Mouse (Mus musculus) forebrain, embryonic 11.5 days (tissue): Measurements from ENCODE around the gene Nrp1. TPM values are rescaled to one million over a fixed set of nuclear protein-coding genes. Genes with fewer than 3 reads are reported as not detected.

Experiments used
- ATAC-seq: fragments of 200-750 bp; cut with Nextera tagmentation; replicated peaks from 2 replicates; pipeline ENCODE4 v1.8.0; 2017; ENCODE audit warnings: moderate TSS enrichment; ENCODE audit not compliant: low FRiP score
- DNase-seq: peaks from one replicate; pipeline ENCODE4 v3.0.0-alpha.2; 2017; ENCODE audit warnings: low spot score
- H3K27ac ChIP-seq: fragments of 300-500 bp; sonication (generic); 2 replicates; pipeline ENCODE4 v1.5.1; 2014; ENCODE audit warnings: low read depth, low read length
- H3K27me3 ChIP-seq: fragments of 300-500 bp; sonication (generic); 2 replicates; pipeline ENCODE4 v1.6.1; 2014; ENCODE audit warnings: mild to moderate bottlenecking, low read length, mixed read lengths; ENCODE audit not compliant: control insufficient read depth, insufficient read depth
- H3K36me3 ChIP-seq: fragments of 300-500 bp; sonication (generic); 2 replicates; pipeline ENCODE4 v1.6.1; 2014; ENCODE audit warnings: mild to moderate bottlenecking, low read length, moderate library complexity, mixed read lengths; ENCODE audit not compliant: control insufficient read depth, insufficient read depth
- H3K4me1 ChIP-seq: fragments of 300-500 bp; sonication (generic); replicated peaks from 2 replicates; pipeline ENCODE4 v1.6.1; 2014; ENCODE audit warnings: low read length, mixed read lengths; ENCODE audit not compliant: control insufficient read depth, insufficient read depth
- H3K4me2 ChIP-seq: fragments of 300-500 bp; sonication (generic); 2 replicates; pipeline ENCODE4 v1.6.1; 2014; ENCODE audit warnings: low read depth, mild to moderate bottlenecking, low read length, moderate library complexity, mixed read lengths; ENCODE audit not compliant: severe bottlenecking
- H3K4me3 ChIP-seq: fragments of 300-500 bp; sonication (generic); 2 replicates; pipeline ENCODE4 v1.5.1; 2014; ENCODE audit warnings: low read depth, low read length
- H3K9ac ChIP-seq: fragments of 300-500 bp; sonication (generic); 2 replicates; pipeline ENCODE4 v1.6.1; 2014; ENCODE audit warnings: low read length
- H3K9me3 ChIP-seq: fragments of 300-500 bp; sonication (generic); 2 replicates; pipeline ENCODE4 v1.6.1; 2016; ENCODE audit warnings: low read length, mixed read lengths; ENCODE audit not compliant: control insufficient read depth
- WGBS: fragments of 180-500 bp; shearing (Covaris S2); extraction: QIAGEN DNeasy Blood & Tissue Kit; methylation state at CpG from one replicate; pipeline ENCODE4 v1.1.7; 2014; 5-methylcytosine and 5-hydroxymethylcytosine counted together
- polyA plus RNA-seq: library from polyadenylated mRNA; unstranded; fragments of >200 nt; fragmentation: Nextera tagmentation; extraction: Ambion mirVana; gene quantifications from 2 replicates; pipeline ENCODE4 v1.2.1, GENCODE M21; 2014

Gene Nrp1
- polyA plus RNA-seq, 1 experiment from 2014 or later, result 28.3 TPM

DNA sequence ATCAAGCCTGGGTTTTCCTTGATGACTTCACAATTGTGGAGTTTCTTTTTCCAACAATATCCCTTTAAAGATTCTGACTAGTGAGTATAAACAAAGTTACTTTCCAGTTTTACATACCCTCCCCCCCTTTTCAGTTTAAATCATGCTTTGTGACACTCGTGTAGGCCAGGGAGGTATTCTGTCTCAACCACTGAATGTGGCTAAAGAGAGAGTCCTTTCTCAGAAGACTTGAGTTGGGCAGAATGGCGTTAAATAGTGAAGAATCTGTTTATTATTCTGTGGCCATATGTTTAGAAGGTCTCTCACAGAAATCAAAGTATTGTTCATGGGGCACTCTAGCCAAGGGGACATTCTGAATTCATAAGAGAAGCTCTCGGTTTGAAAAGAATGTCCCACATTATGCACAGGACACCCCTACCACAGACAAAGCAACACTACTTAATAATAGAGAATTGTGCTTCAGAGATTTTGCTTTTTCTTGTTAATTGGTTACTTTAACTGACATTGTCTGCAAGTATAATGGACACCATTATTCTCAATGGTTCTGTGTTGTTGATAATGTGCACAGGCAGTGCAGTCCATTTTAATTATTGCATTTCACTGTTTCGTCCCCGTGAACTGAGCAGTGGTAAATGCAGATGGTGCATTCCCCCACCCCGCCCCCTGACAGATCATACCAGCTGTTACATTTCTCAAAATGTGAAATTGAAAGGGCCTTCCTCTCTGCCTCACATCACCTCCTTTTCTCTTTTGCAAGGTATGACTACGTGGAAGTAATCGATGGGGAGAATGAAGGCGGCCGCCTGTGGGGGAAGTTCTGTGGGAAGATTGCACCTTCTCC, 59.8 kb downstream of the Nrp1 start:
- peaks cover 10% of the 10 kb centered on the region for H3K4me1 ChIP-seq
- H3K27me3 ChIP-seq, result no peaks in the 10 kb centered on the region
- ATAC-seq, result peak; percentile 73
- H3K27ac ChIP-seq, result peak overlapping the region; percentile 39; the same call in 1 of the 2 replicates
- H3K4me2 ChIP-seq, result no peak overlapping the region
- DNase-seq, result no peak
- H3K36me3 ChIP-seq, result no peaks in the 10 kb centered on the region
- no peak overlapping the region for H3K4me3 ChIP-seq
- no peaks in the 10 kb centered on the region for H3K9me3 ChIP-seq
- WGBS, result 54% methylated on average over 10 of the region's 10 CpGs
- no peak overlapping the region for H3K9ac ChIP-seq

DNA sequence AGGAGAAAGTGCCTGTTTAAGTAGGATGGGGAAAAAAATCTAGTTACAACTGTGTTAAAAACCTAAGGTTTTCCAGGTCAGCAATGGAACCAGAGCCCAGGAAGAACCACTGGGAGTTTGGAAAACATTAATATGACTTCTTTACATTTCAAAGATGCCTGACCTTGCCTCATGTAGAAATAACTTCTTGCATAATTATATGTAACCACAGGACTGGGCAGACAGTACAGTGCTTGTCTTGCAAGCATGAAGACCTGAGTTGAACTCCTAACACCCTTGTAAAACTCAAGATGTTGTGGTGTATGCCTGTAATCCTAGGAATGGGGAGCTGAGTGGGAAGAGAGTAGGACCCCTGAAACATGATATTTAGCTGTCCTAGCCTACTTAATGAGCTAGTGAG, 61.6 kb downstream of the Nrp1 start:
- DNase-seq (no peak), ATAC-seq (no peak)
- Histone ChIP-seq H3K27ac (no peak overlapping the region), H3K9ac (no peak overlapping the region), H3K36me3 (no peaks in the 10 kb centered on the region), H3K4me2 (no peak overlapping the region), H3K9me3 (no peaks in the 10 kb centered on the region), H3K27me3 (no peaks in the 10 kb centered on the region), H3K4me3 (no peak overlapping the region), H3K4me1 (peaks cover 10% of the 10 kb centered on the region)

DNA sequence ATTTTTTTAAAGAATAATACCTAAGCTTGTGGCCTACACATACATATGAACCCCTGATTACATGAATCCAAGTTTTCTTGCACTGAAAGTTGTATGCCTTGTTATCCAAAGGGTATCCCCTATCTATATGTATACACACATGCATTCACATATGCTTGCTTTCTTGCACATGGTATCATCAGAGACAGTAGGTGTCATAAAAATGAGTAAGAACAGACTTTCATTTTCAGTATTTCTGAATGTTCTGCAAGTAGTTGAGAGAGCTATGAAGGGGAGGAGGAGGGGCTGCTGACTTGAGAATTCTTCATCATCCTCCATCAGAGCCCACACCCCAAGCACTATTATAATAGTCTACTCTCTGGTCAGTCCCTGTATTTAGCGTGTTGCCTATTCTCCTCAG, 62.0 kb downstream of the Nrp1 start:
- Histone ChIP-seq H3K4me2 (no peak overlapping the region), H3K4me1 (peaks cover 10% of the 10 kb centered on the region), H3K9me3 (no peaks in the 10 kb centered on the region), H3K27me3 (no peaks in the 10 kb centered on the region), H3K9ac (no peak overlapping the region), H3K4me3 (no peak overlapping the region), H3K27ac (no peak overlapping the region), H3K36me3 (no peaks in the 10 kb centered on the region)
- DNase-seq (no peak), ATAC-seq (no peak)
- 91% methylated on average over 1 of the region's 1 CpGs for WGBS

DNA sequence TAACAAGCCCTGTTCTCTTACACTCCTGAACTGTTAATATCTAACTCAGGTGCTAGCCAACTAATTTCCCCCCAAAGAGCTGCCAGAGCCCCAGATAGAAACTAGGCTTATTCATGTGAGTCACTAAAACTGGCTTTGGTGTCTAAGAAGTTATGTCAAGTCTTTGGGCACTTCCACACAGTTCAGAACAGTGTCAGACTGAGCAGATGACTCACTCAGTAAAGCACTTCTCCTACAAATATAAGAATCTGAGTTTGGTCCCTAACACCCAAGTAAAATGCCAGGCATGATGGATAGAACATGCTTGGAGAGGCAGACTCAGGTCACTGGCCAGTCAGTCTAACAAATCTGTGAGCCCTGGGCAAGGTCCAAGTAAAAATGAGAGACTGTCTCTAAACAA, 65.4 kb downstream of the Nrp1 start:
- Histone ChIP-seq H3K27ac (no peak overlapping the region), H3K9ac (no peak overlapping the region), H3K4me1 (no peaks in the 10 kb centered on the region), H3K9me3 (no peaks in the 10 kb centered on the region), H3K4me2 (no peak overlapping the region), H3K4me3 (no peak overlapping the region), H3K36me3 (no peaks in the 10 kb centered on the region), H3K27me3 (no peaks in the 10 kb centered on the region)
- ATAC-seq (no peak), DNase-seq (no peak)

DNA sequence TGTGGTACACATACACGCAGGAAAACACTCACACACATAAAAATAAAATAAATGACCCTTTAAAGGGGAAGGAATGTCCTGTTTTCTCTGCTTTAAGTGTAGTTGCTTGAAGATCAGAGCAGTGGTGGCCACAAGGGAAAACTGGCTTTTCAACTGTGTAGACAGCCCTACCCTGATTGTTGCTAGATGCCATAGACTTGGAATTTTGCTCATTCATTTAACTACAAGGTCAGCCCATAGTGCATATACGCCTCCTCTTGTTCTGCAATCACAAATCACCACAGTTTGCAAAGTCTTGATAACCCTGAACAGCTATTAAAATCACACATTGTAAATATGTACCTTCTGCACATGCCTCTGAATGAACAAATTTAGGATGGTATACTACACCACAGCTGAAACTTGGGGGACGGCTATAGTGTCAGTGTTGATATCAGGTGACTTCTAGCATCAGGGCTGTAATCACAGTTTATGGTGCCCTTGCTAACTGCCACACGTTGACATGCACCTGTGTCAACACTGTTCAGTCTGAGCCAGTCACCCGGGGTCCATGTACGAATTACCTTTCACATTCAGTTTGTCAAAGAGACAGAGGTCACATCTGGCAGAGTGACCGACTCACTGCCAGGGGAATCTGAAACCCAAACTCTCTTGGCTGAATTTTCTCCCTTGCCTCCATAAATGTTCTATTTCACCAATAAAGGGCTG, 66.4 kb downstream of the Nrp1 start:
- DNase-seq (no peak), ATAC-seq (no peak)
- no peaks in the 10 kb centered on the region for H3K27me3 ChIP-seq
- no peak overlapping the region for H3K4me3 ChIP-seq
- H3K4me1 ChIP-seq, result no peaks in the 10 kb centered on the region
- no peaks in the 10 kb centered on the region for H3K36me3 ChIP-seq
- no peak overlapping the region for H3K9ac ChIP-seq
- H3K27ac ChIP-seq, result no peak overlapping the region
- no peak overlapping the region for H3K4me2 ChIP-seq
- WGBS, result 86% methylated on average over 7 of the region's 7 CpGs
- no peaks in the 10 kb centered on the region for H3K9me3 ChIP-seq

DNA sequence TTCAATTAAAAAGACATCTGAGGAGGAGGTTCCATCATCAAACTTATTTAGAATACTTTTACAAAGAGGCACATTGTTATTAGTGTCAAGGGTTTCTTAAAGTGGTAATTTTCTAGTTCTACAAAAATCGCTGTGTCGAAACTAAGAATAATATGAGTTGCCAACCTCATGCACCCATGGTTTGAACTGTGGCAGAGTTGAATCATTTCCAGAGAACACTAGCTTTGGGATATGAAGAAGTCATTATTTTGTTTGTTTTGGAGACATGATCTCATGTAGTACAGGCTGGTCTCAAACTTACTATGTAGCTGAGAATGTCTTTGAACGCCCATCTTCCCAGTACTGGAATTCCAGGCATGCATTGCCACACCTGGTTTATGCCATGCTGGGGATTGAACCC, 68.7 kb downstream of the Nrp1 start:
- WGBS, result 91% methylated on average over 3 of the region's 3 CpGs
- H3K27me3 ChIP-seq, result no peaks in the 10 kb centered on the region
- no peak overlapping the region for H3K4me3 ChIP-seq
- ATAC-seq, result no peak
- H3K27ac ChIP-seq, result no peak overlapping the region
- no peaks in the 10 kb centered on the region for H3K4me1 ChIP-seq
- no peak overlapping the region for H3K4me2 ChIP-seq
- H3K9me3 ChIP-seq, result no peaks in the 10 kb centered on the region
- H3K9ac ChIP-seq, result no peak overlapping the region
- DNase-seq, result no peak
- H3K36me3 ChIP-seq, result no peaks in the 10 kb centered on the region

DNA sequence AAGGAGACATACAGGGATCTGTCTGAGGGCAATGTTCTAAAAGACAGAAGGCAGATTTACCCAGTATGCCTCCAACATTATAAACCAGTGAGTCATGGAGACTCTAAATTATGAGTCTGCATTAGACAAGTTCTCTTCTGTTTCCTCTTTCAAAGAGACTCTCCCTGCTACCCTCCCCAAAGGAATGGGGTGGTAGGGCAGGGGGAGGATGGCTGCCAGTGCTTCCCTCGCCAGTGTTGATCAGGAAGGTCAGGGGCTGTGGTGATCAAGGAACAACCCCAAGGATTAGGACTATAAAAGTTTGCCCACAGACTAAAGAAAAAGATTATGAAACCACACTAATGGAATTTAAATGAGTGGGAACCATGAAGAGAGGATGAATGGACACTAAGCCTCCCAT, 70.6 kb downstream of the Nrp1 start:
- H3K27me3 ChIP-seq, result no peaks in the 10 kb centered on the region
- DNase-seq (no peak), ATAC-seq (no peak)
- no peak overlapping the region for H3K4me3 ChIP-seq
- no peak overlapping the region for H3K27ac ChIP-seq
- H3K9ac ChIP-seq, result no peak overlapping the region
- H3K4me1 ChIP-seq, result no peaks in the 10 kb centered on the region
- no peaks in the 10 kb centered on the region for H3K36me3 ChIP-seq
- H3K9me3 ChIP-seq, result no peaks in the 10 kb centered on the region
- H3K4me2 ChIP-seq, result no peak overlapping the region
- WGBS, result 14% methylated on average over 1 of the region's 1 CpGs

DNA sequence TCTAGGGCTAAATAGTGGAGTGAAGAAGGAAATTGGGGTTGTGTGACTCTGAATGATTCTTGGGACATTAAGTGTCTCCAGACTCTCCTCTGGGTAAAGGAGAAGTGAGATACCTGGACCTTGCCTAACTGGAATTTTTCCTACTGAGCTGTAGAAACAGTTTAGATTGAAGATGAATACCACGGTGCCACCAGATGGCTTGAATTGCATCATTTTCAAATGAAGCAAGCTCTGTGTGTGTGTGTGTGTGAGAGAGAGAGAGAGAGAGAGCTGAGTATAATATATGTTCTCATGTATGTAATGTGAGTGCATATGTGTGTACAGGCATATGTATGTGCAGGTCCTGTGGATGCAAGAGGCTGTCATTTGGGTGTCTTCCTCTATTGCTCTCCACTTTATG, 72.7 kb downstream of the Nrp1 start:
- no peak overlapping the region for H3K4me2 ChIP-seq
- WGBS, result 82% methylated on average over 1 of the region's 1 CpGs
- H3K9me3 ChIP-seq, result no peaks in the 10 kb centered on the region
- H3K9ac ChIP-seq, result no peak overlapping the region
- DNase-seq (no peak), ATAC-seq (no peak)
- no peak overlapping the region for H3K4me3 ChIP-seq
- H3K27ac ChIP-seq, result no peak overlapping the region
- no peaks in the 10 kb centered on the region for H3K27me3 ChIP-seq
- no peaks in the 10 kb centered on the region for H3K36me3 ChIP-seq
- H3K4me1 ChIP-seq, result no peaks in the 10 kb centered on the region

DNA sequence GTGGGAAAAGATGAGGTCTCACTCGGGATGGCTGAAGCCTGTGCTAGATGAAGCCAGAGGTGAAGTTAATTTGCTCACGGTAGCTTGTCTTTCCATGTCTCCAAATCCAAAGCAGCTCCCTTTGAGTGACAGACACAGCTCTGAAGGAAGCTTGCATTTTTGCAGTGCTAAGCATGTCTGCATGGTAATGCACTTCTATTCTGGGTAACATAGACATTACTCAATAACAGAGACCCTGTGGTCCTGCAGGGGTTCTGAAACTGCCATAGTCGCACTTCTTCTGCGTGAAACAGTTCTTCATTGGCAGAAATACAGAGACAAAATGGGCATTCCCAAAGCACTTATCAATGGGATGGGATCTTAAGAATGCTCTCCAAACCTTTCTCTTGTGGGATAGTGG, 77.3 kb downstream of the Nrp1 start:
- Histone ChIP-seq H3K27ac (no peak overlapping the region), H3K9me3 (no peaks in the 10 kb centered on the region), H3K4me2 (no peak overlapping the region), H3K9ac (no peak overlapping the region), H3K36me3 (no peaks in the 10 kb centered on the region), H3K4me1 (no peaks in the 10 kb centered on the region), H3K4me3 (no peak overlapping the region), H3K27me3 (no peaks in the 10 kb centered on the region)
- DNase-seq, result no peak
- WGBS, result 84% methylated on average over 4 of the region's 4 CpGs
- no peak for ATAC-seq
